ENCODE assay signal across 19 mouse cellular contexts in genomic region chr6:99093208-99093607, GRCm38 (mm10).
A peak's percentile ranks its signal among the peaks of the same experiment; 100 is the strongest.
DNase-seq lines count a peak whose midpoint lies in the region; ATAC-seq lines count a peak whose summit lies in the region.
"Had no signal": no experiment of that assay in that cellular context is flagged by ENCODE, and none has a peak within 500 bp of the region (broad histone marks: within the 10 kb centered on the region; RNA-seq: fewer than 3 reads in every experiment).

No protein-coding gene starts in this region.

- peaks cover 74% of the 10 kb centered on the region for H3K4me1 ChIP-seq in heart, embryonic 13.5 days
- peaks cover 27% of the 10 kb centered on the region for H3K4me1 ChIP-seq in limb, embryonic 15.5 days
- H3K4me1 ChIP-seq in limb, embryonic 10.5 days: peaks cover 63% of the 10 kb centered on the region
- H3K4me1 ChIP-seq in embryonic facial prominence, embryonic 10.5 days: peaks cover 62% of the 10 kb centered on the region
- peaks cover 31% of the 10 kb centered on the region for H3K4me1 ChIP-seq in intestine, embryonic 15.5 days (replicated peaks)

- peak overlapping the region; percentile 70; the same call in 1 of the 2 replicates for H3K4me2 ChIP-seq in heart, embryonic 13.5 days
- no peak overlapping the region for H3K4me2 ChIP-seq in limb, embryonic 15.5 days
- H3K4me2 ChIP-seq in intestine, embryonic 15.5 days (replicated peaks): no peak overlapping the region
- H3K4me2 ChIP-seq: embryonic facial prominence, embryonic 12.5 days; forebrain, embryonic 15.5 days; hindbrain, embryonic 14.5 days; midbrain, embryonic 15.5 days had no signal

- DNase-seq in heart, adult 9 months (ENCODE audit: low spot score in 2 of 2): no peak
- no peak for DNase-seq in limb, embryonic 10.5 days (ENCODE audit: low spot score)
- DNase-seq in embryonic facial prominence, embryonic 10.5 days (ENCODE audit: low spot score): no peak
- no peak for DNase-seq in adrenal gland, postnatal 14 days
- DNase-seq in gastrocnemius, postnatal 25 days: no peak
- DNase-seq: adrenal gland, adult 2 months; cerebellum, adult 8-10 months; kidney, adult 8-10 months; kidney, postnatal 25 days; lung, postnatal 36 days; thymus, adult 2 months had no signal

- H3K9me3 ChIP-seq in heart, embryonic 13.5 days: no peaks in the 10 kb centered on the region
- no peaks in the 10 kb centered on the region for H3K9me3 ChIP-seq in limb, embryonic 15.5 days
- H3K9me3 ChIP-seq in limb, embryonic 10.5 days (replicated peaks): no peaks in the 10 kb centered on the region
- no peaks in the 10 kb centered on the region for H3K9me3 ChIP-seq in embryonic facial prominence, embryonic 10.5 days
- H3K9me3 ChIP-seq in intestine, embryonic 15.5 days: no peaks in the 10 kb centered on the region
- H3K9me3 ChIP-seq: embryonic facial prominence, embryonic 12.5 days; forebrain, embryonic 15.5 days; midbrain, embryonic 15.5 days had no signal

- H3K36me3 ChIP-seq in heart, embryonic 13.5 days: no peaks in the 10 kb centered on the region
- H3K36me3 ChIP-seq in limb, embryonic 15.5 days: no peaks in the 10 kb centered on the region
- H3K36me3 ChIP-seq in limb, embryonic 10.5 days: no peaks in the 10 kb centered on the region
- no peaks in the 10 kb centered on the region for H3K36me3 ChIP-seq in embryonic facial prominence, embryonic 10.5 days (replicated peaks)
- no peaks in the 10 kb centered on the region for H3K36me3 ChIP-seq in intestine, embryonic 15.5 days
- H3K36me3 ChIP-seq: embryonic facial prominence, embryonic 12.5 days; forebrain, embryonic 15.5 days; midbrain, embryonic 15.5 days had no signal

- H3K27me3 ChIP-seq in heart, embryonic 13.5 days (replicated peaks): no peaks in the 10 kb centered on the region
- no peaks in the 10 kb centered on the region for H3K27me3 ChIP-seq in limb, embryonic 15.5 days
- peaks cover 3% of the 10 kb centered on the region; the same call in 1 of the 2 replicates for H3K27me3 ChIP-seq in limb, embryonic 10.5 days (ENCODE audit: low read depth, poor library complexity, severe bottlenecking)
- 0 out of 2 replicates have a peak, but pooled peaks cover 6% of the 10 kb centered on the region for H3K27me3 ChIP-seq in embryonic facial prominence, embryonic 10.5 days (replicated peaks; ENCODE audit: low read depth, poor library complexity, severe bottlenecking)
- no peaks in the 10 kb centered on the region for H3K27me3 ChIP-seq in intestine, embryonic 15.5 days (replicated peaks)
- H3K27me3 ChIP-seq: embryonic facial prominence, embryonic 12.5 days; forebrain, embryonic 15.5 days; midbrain, embryonic 15.5 days had no signal

- 29% methylated on average over 5 of the region's 5 CpGs for WGBS in heart, embryonic 13.5 days
- 54% methylated on average over 5 of the region's 5 CpGs for WGBS in limb, embryonic 15.5 days
- WGBS in limb, embryonic 10.5 days: 70% methylated on average over 5 of the region's 5 CpGs
- 64% methylated on average over 5 of the region's 5 CpGs for WGBS in embryonic facial prominence, embryonic 10.5 days
- 29% methylated on average over 5 of the region's 5 CpGs for WGBS in intestine, embryonic 15.5 days

- H3K9ac ChIP-seq in heart, embryonic 13.5 days: peak overlapping the region; percentile 47; the same call in 1 of the 2 replicates
- H3K9ac ChIP-seq in limb, embryonic 15.5 days: no peak overlapping the region
- H3K9ac ChIP-seq in intestine, embryonic 15.5 days: no peak overlapping the region
- H3K9ac ChIP-seq: embryonic facial prominence, embryonic 12.5 days; forebrain, embryonic 15.5 days; hindbrain, embryonic 14.5 days; midbrain, embryonic 15.5 days had no signal

- ATAC-seq in heart, embryonic 13.5 days (ENCODE audit: extremely low read depth, insufficient number of reproducible peaks, low FRiP score, low TSS enrichment): no peak
- ATAC-seq in limb, embryonic 15.5 days (ENCODE audit: insufficient number of reproducible peaks, low FRiP score, low TSS enrichment, low read depth): no peak
- ATAC-seq in intestine, embryonic 15.5 days: peak; percentile 42
- ATAC-seq: forebrain, embryonic 15.5 days; midbrain, embryonic 15.5 days had no signal

- H3K4me3 ChIP-seq in heart, embryonic 13.5 days: no peak overlapping the region
- H3K4me3 ChIP-seq in limb, embryonic 15.5 days: no peak overlapping the region
- no peak overlapping the region for H3K4me3 ChIP-seq in limb, embryonic 10.5 days
- H3K4me3 ChIP-seq in embryonic facial prominence, embryonic 10.5 days: no peak overlapping the region
- H3K4me3 ChIP-seq in intestine, embryonic 15.5 days (replicated peaks): no peak overlapping the region
- H3K4me3 ChIP-seq: embryonic facial prominence, embryonic 12.5 days; forebrain, embryonic 15.5 days; midbrain, embryonic 15.5 days; myocyte had no signal

- H3K27ac ChIP-seq in heart, embryonic 13.5 days (replicated peaks): peak overlapping the region; percentile 97
- peak overlapping the region; percentile 0; the same call in 1 of the 2 replicates for H3K27ac ChIP-seq in limb, embryonic 15.5 days
- no peak overlapping the region for H3K27ac ChIP-seq in limb, embryonic 10.5 days
- H3K27ac ChIP-seq in embryonic facial prominence, embryonic 10.5 days (replicated peaks): peak overlapping the region; percentile 35
- H3K27ac ChIP-seq in intestine, embryonic 15.5 days: peak overlapping the region; percentile 37
- H3K27ac ChIP-seq: embryonic facial prominence, embryonic 12.5 days; forebrain, embryonic 15.5 days; hindbrain, embryonic 14.5 days; midbrain, embryonic 15.5 days had no signal
